Mouse (Mus musculus): ENCODE results near the gene Lypd6b.

DNA sequence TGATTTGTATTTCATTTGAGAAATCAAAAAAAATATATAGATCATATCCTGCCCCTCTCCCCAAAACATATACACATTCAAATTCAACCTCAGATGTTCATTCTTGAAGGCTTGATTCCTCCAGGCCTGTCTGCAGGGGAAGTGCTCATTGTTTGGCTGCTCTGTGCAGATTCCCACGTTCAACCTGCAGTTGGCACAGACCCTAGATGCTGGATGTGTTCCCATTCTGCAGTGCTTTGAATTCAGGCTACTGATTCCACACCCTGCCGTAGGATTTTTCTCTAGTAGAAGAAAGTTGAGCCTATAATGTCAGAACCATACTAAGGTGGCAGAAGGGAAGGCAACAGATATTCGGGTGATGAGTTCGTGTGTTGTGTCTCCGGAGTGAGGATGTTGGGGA is 195.5 kb downstream of the Lypd6b start:
- TF ChIP-seq POLR2A (IDR thresholded peaks at IDR 0.05; ENCODE audit: borderline replicate concordance, extremely low read depth, insufficient read depth, insufficient read length, poor library complexity, severe bottlenecking) (no peak), CTCF (IDR thresholded peaks at IDR 0.05; ENCODE audit: borderline replicate concordance, extremely low read depth, insufficient read depth, insufficient read length) (no peak)
